Mouse (Mus musculus): ENCODE measurements around the gene Prdm11.

Prdm11 gene

GRCm38 (mm10) chr2:93045818-93046508 lies at the start of gene Prdm11:
Gene Prdm11, minus strand, starts transcription at chr2:93046167.
- in situ Hi-C loops (cut with MboI; ENCODE audit: low sequenced_read_pairs) = no loop called here

- in situ Hi-C loops (cut with MboI; ENCODE audit: low sequenced_read_pairs) = no loop called here
These were observed 46.4 kb upstream of the Prdm11 start for GRCm38 (mm10) chr2:93092347-93092746.

- in situ Hi-C loops (cut with MboI; ENCODE audit: low sequenced_read_pairs) = no loop called here
These were observed 45.7 kb upstream of the Prdm11 start for GRCm38 (mm10) chr2:93091679-93092078.

- in situ Hi-C loops (cut with MboI; ENCODE audit: low sequenced_read_pairs) = no loop called here
These were observed 43.6 kb upstream of the Prdm11 start for GRCm38 (mm10) chr2:93089379-93090089.

GRCm38 (mm10) chr2:93088006-93088405 lies 42.0 kb upstream of the Prdm11 start:
- in situ Hi-C loops (cut with MboI; ENCODE audit: low sequenced_read_pairs) = no loop called here

GRCm38 (mm10) chr2:93085291-93086027 lies 39.5 kb upstream of the Prdm11 start:
- in situ Hi-C loops (cut with MboI; ENCODE audit: low sequenced_read_pairs) = no loop called here

GRCm38 (mm10) chr2:93084481-93084880 lies 38.5 kb upstream of the Prdm11 start:
- in situ Hi-C loops (cut with MboI; ENCODE audit: low sequenced_read_pairs) = no loop called here

- in situ Hi-C loops (cut with MboI; ENCODE audit: low sequenced_read_pairs) = no loop called here
These were observed 37.4 kb upstream of the Prdm11 start for GRCm38 (mm10) chr2:93083317-93083716.

- in situ Hi-C loops (cut with MboI; ENCODE audit: low sequenced_read_pairs) = no loop called here
These were observed 36.9 kb upstream of the Prdm11 start for GRCm38 (mm10) chr2:93082846-93083245.

- in situ Hi-C loops (cut with MboI; ENCODE audit: low sequenced_read_pairs) = no loop called here
These were observed 35.1 kb upstream of the Prdm11 start for GRCm38 (mm10) chr2:93080871-93081608.

GRCm38 (mm10) chr2:93079394-93079793 lies 33.4 kb upstream of the Prdm11 start:
- in situ Hi-C loops (cut with MboI; ENCODE audit: low sequenced_read_pairs) = no loop called here

- in situ Hi-C loops (cut with MboI; ENCODE audit: low sequenced_read_pairs) = no loop called here
These were observed 30.6 kb upstream of the Prdm11 start for GRCm38 (mm10) chr2:93076578-93076955.

- in situ Hi-C loops (cut with MboI; ENCODE audit: low sequenced_read_pairs) = no loop called here
These were observed 30.0 kb upstream of the Prdm11 start for GRCm38 (mm10) chr2:93075738-93076577.

GRCm38 (mm10) chr2:93071656-93072055 lies 25.7 kb upstream of the Prdm11 start:
- in situ Hi-C loops (cut with MboI; ENCODE audit: low sequenced_read_pairs) = no loop called here

- in situ Hi-C loops (cut with MboI; ENCODE audit: low sequenced_read_pairs) = loop anchor here (10.0 kb wide), 1 partner anchor 126 kb away; no protein-coding TSS in a partner anchor
These were observed 23.0 kb upstream of the Prdm11 start for GRCm38 (mm10) chr2:93068942-93069341.

- in situ Hi-C loops (cut with MboI; ENCODE audit: low sequenced_read_pairs) = loop anchor here (10.0 kb wide), 1 partner anchor 131 kb away; no protein-coding TSS in a partner anchor
These were observed 17.4 kb upstream of the Prdm11 start for GRCm38 (mm10) chr2:93063347-93063746.

GRCm38 (mm10) chr2:93051873-93052272 lies 5.9 kb upstream of the Prdm11 start:
- in situ Hi-C loops (cut with MboI; ENCODE audit: low sequenced_read_pairs) = loop anchor here (10.0 kb wide), 1 partner anchor 147 kb away; no protein-coding TSS in a partner anchor

- in situ Hi-C loops (cut with MboI; ENCODE audit: low sequenced_read_pairs) = no loop called here
These were observed 2.8 kb upstream of the Prdm11 start for GRCm38 (mm10) chr2:93048601-93049323.

GRCm38 (mm10) chr2:93047491-93048050 lies 1.6 kb upstream of the Prdm11 start:
- in situ Hi-C loops (cut with MboI; ENCODE audit: low sequenced_read_pairs) = no loop called here
